Mouse (Mus musculus) heart, embryonic 15.5 days (tissue): ENCODE measurements around the gene Pex19. TPM values are rescaled to one million over a fixed set of nuclear protein-coding genes. Genes with fewer than 3 reads are reported as not detected.

ENCODE experiments used
- ATAC-seq: fragments of 200-750 bp; cut with Nextera tagmentation; replicated peaks from 2 replicates; pipeline ENCODE4 v1.8.0; 2017; ENCODE audit warnings: low read depth, moderate TSS enrichment; ENCODE audit not compliant: insufficient number of reproducible peaks, insufficient read depth, low FRiP score
- H3K27ac ChIP-seq: fragments of 300-500 bp; sonication (generic); 2 replicates; pipeline ENCODE4 v1.5.1; 2015; ENCODE audit warnings: mild to moderate bottlenecking, inconsistent platforms
- H3K27me3 ChIP-seq: fragments of 300-500 bp; sonication (generic); 2 replicates; pipeline ENCODE4 v1.6.1; 2015; ENCODE audit warnings: inconsistent platforms
- H3K36me3 ChIP-seq: fragments of 300-500 bp; sonication (generic); 2 replicates; pipeline ENCODE4 v1.6.1; 2015; ENCODE audit warnings: mild to moderate bottlenecking, inconsistent platforms
- H3K4me1 ChIP-seq: fragments of 300-500 bp; sonication (generic); replicated peaks from 2 replicates; pipeline ENCODE4 v1.6.1; 2015; ENCODE audit warnings: inconsistent platforms
- H3K4me2 ChIP-seq: fragments of 300-500 bp; sonication (generic); 2 replicates; pipeline ENCODE4 v1.6.1; 2015; ENCODE audit warnings: inconsistent platforms, mild to moderate bottlenecking, moderate library complexity
- H3K4me3 ChIP-seq: fragments of 300-500 bp; sonication (generic); 2 replicates; pipeline ENCODE4 v1.5.1; 2015; ENCODE audit warnings: mild to moderate bottlenecking, inconsistent platforms
- H3K9ac ChIP-seq: fragments of 300-500 bp; sonication (generic); 2 replicates; pipeline ENCODE4 v1.6.1; 2015; ENCODE audit warnings: mild to moderate bottlenecking, inconsistent platforms
- H3K9me3 ChIP-seq: fragments of 300-500 bp; sonication (generic); replicated peaks from 2 replicates; pipeline ENCODE4 v1.6.1; 2016; ENCODE audit warnings: inconsistent platforms
- polyA plus RNA-seq: library from polyadenylated mRNA; unstranded; fragments of >200 nt; fragmentation: Nextera tagmentation; extraction: Ambion mirVana; gene quantifications from 2 replicates; pipeline ENCODE4 v1.2.1, GENCODE M21; 2015

The Pex19 gene
- polyA plus RNA-seq, 1 experiment from 2014 or later = 124 TPM

GRCm38 (mm10) chr1:172183915-172184314 is 57.4 kb downstream of the Pex19 start:
- no peak overlapping the region for H3K4me3 ChIP-seq
- H3K27me3 ChIP-seq = no peaks in the 10 kb centered on the region
- no peaks in the 10 kb centered on the region; the same call in 1 of the 2 replicates for H3K4me1 ChIP-seq
- H3K9me3 ChIP-seq = no peaks in the 10 kb centered on the region
- ATAC-seq = no peak
- H3K9ac ChIP-seq = no peak overlapping the region
- no peak overlapping the region for H3K4me2 ChIP-seq
- peaks cover 69% of the 10 kb centered on the region for H3K36me3 ChIP-seq
- H3K27ac ChIP-seq = no peak overlapping the region

Other genes starting within 250 kb of the Pex19 start
- not detected in 2 replicates for gene Gm10521, start 231.1 kb upstream of the Pex19 start, polyA plus RNA-seq
- gene Slamf6, start 209.2 kb upstream of the Pex19 start, polyA plus RNA-seq = 0.59 and 8.1 TPM in 2 replicates
- gene Vangl2, start 98.3 kb upstream of the Pex19 start, polyA plus RNA-seq = 6.7 and 8.5 TPM in 2 replicates
- not detected in 2 replicates for gene Nhlh1, start 69.2 kb upstream of the Pex19 start, polyA plus RNA-seq
- gene Copa, start 44.2 kb upstream of the Pex19 start, polyA plus RNA-seq = 152 and 186 TPM in 2 replicates
- 91.8 and 117 TPM in 2 replicates for gene Ncstn, start 44.0 kb upstream of the Pex19 start, polyA plus RNA-seq
- 107 and 118 TPM in 2 replicates for gene Dcaf8, start 21.3 kb downstream of the Pex19 start, polyA plus RNA-seq
- 165 and 179 TPM in 2 replicates for gene Pea15a, start 80.0 kb downstream of the Pex19 start, polyA plus RNA-seq
- gene Casq1, start 93.1 kb downstream of the Pex19 start, polyA plus RNA-seq = 96.7 and 102 TPM in 2 replicates
- 0.10 and 0.28 TPM in 2 replicates for gene Atp1a4, start 131.7 kb downstream of the Pex19 start, polyA plus RNA-seq
- 20.6 and 35.4 TPM in 2 replicates for gene Igsf8, start 134.9 kb downstream of the Pex19 start, polyA plus RNA-seq
- 17.4 and 17.9 TPM in 2 replicates for gene Atp1a2, start 171.3 kb downstream of the Pex19 start, polyA plus RNA-seq
- gene Kcnj9, start 202.6 kb downstream of the Pex19 start, polyA plus RNA-seq = not detected in 2 replicates
- 0.03 and 0.06 TPM in 2 replicates for gene Kcnj10, start 214.5 kb downstream of the Pex19 start, polyA plus RNA-seq
- 3.2 and 3.6 TPM in 2 replicates for gene Pigm, start 249.8 kb downstream of the Pex19 start, polyA plus RNA-seq